Mouse (Mus musculus) megakaryocyte, embryonic 14.5 days (primary cell): Measurements from ENCODE around the gene Rps21.

Source experiments
- FLI1 ChIP-seq: IDR thresholded peaks from 2 replicates; pipeline ENCODE4 v1.6.1; 2012; ENCODE audit warnings: low read length, inconsistent platforms, mixed read lengths
- GATA1 ChIP-seq: IDR thresholded peaks from 3 replicates; pipeline ENCODE4 v1.6.1; 2012; ENCODE audit warnings: mixed read lengths, low read length, inconsistent platforms, borderline replicate concordance

DNA sequence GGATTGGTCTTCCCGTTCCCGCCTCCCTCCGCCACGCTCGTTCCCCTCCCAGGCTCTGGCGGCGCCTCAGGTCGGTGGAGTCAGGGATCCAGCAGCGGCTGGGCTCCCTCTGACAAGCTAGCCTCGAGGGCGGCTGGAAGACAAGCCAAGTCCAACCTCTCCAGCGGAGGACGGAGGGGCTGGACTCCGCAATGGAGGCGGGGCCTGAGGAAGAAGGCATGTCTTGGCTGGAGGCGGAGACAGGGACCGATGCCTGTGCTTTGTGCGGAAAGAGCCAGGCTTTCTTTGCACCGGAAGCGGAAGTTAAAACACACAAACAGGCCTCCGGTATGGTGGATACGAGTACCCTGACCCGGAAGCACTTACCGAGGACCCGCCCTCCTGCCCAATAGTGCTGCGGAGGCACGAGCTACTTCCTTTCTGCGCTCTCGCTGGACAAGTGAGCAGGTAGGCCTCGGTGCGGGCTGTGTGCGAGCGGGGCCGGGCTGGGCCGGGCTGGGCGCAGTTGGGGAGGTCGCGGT, at the start of gene Rps21:
- TF ChIP-seq GATA1 (no peak), FLI1 (peak; percentile 42; the same call in 1 of the 2 replicates)
